Mouse (Mus musculus) cerebellum, adult 2 months (tissue): Measurements from ENCODE around the gene Atp8b3. TPM values are rescaled to one million over a fixed set of nuclear protein-coding genes. Genes with fewer than 3 reads are reported as not detected.

Source experiments
- DNase-seq, 2 experiments: peaks; one replicate each; pipeline ENCODE4 v3.0.0; 2021
- H3K27ac ChIP-seq: fragments of 200-500 bp; 2 replicates; pipeline ENCODE4 v1.5.1; 2012; ENCODE audit warnings: low read length, control low read depth, inconsistent platforms; ENCODE audit not compliant: insufficient read depth
- H3K27me3 ChIP-seq: fragments of 200-500 bp; 2 replicates; pipeline ENCODE4 v1.6.1; 2012; ENCODE audit warnings: inconsistent platforms, mild to moderate bottlenecking, low read length, moderate library complexity; ENCODE audit not compliant: control insufficient read depth, insufficient read depth
- H3K4me1 ChIP-seq: fragments of 200-500 bp; 2 replicates; pipeline ENCODE4 v1.6.1; 2011; ENCODE audit warnings: low read length; ENCODE audit not compliant: control insufficient read depth, insufficient read depth
- H3K4me3 ChIP-seq: fragments of 200-500 bp; replicated peaks from 2 replicates; pipeline ENCODE3; 2011; ENCODE audit warnings: mild to moderate bottlenecking, low read depth, low read length, control low read depth; ENCODE audit not compliant: insufficient read depth
- CTCF ChIP-seq: fragments of 200-500 bp; IDR thresholded peaks from 2 replicates; pipeline ENCODE4 v1.5.1; 2011; ENCODE audit warnings: low read depth, mild to moderate bottlenecking, control low read depth, low read length, moderate library complexity, borderline replicate concordance; ENCODE audit not compliant: insufficient read depth
- POLR2A ChIP-seq: fragments of 200-500 bp; IDR thresholded peaks from 2 replicates; pipeline ENCODE4 v1.6.1; 2011; ENCODE audit warnings: low read length, control low read depth, borderline replicate concordance; ENCODE audit not compliant: insufficient read depth
- WGBS: fragments of 180-500 bp; shearing (Covaris S2); methylation state at CpG from one replicate; pipeline ENCODE4 v1.1.7; 2018; 5-methylcytosine and 5-hydroxymethylcytosine counted together
- polyA plus RNA-seq: library from polyadenylated mRNA; depleted of rRNA; stranded (reverse); fragments of >200 nt; gene quantifications from 2 replicates; pipeline ENCODE4 v1.2.3, GENCODE M21; 2012; rRNA removed

Gene Atp8b3
- polyA plus RNA-seq: 0.30 and 0.52 TPM in 2 replicates

DNA sequence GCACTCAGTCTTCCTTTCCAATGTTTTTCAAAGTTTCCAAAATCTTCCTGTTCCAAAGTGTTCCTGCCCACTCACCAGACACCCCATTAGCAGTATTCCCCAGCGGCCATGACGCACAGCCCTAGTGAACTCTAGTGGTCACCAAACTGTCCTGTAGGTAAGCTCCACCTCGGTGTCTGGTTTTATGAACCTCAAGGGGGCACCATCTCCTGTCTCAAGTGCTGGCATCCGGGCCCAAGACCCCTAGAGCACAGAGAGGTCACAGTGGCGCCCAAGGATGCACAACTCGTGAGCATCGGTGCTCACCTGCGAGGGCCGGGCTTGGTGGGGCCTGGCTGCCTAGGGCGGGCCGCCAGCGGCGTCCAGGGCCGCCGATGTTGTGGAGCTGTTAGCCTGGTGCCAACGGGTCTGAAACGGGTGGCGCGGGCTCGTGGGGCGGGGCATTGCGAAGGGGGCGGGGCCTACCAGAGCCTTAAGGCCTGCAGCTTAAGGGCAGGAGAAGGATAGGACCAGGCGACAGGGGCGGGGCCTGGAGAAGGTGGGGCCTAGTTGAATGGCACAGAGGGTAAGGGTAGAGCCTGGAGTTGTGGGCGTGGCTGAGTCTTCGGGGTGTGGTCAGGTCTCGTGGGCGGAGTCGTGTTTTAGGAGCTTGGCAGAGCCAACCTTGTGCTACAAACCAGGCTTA lies at the start of gene Atp8b3:
TSS of gene Atp8b3 (minus strand) at position 415 of the 685 bp plus-strand sequence.
- Histone ChIP-seq H3K4me1 (no peaks in the 10 kb centered on the region), H3K4me3 (no peak within 1 kb of the TSS), H3K27ac (no peak within 1 kb of the TSS), H3K27me3 (no peaks in the 10 kb centered on the region)
- TF ChIP-seq CTCF (no peak), POLR2A (no peak)
- 5% methylated on average over 30 of the region's 30 CpGs for WGBS
- DNase-seq: peak in 1 of 2 experiments; percentile 29

DNA sequence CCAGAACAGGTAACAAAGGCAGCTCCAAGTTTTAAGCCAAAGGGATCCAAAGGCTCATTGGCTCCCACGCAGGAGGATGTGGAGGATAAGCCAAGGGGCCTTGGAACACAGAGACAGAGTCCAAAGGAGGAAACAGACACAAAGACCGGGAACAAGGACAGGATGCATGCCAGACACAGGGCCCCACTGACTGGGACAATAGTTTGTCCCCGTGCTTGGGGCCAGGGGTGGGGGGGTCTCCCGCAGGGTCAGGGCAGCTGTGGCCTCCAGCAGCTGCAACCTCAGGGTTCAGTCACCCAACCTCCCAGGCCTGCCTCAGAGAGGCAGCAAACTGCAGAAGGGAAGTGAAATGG lies 48.4 kb upstream of the Atp8b3 start:
- DNase-seq: no peak
- Histone ChIP-seq H3K4me1 (peaks cover 47% of the 10 kb centered on the region), H3K27ac (peak overlapping the region; percentile 2; the same call in 1 of the 2 replicates), H3K4me3 (no peak overlapping the region), H3K27me3 (no peaks in the 10 kb centered on the region)
- 17% methylated on average over 4 of the region's 4 CpGs for WGBS
- TF ChIP-seq CTCF: no peak
- no peak for TF ChIP-seq POLR2A

DNA sequence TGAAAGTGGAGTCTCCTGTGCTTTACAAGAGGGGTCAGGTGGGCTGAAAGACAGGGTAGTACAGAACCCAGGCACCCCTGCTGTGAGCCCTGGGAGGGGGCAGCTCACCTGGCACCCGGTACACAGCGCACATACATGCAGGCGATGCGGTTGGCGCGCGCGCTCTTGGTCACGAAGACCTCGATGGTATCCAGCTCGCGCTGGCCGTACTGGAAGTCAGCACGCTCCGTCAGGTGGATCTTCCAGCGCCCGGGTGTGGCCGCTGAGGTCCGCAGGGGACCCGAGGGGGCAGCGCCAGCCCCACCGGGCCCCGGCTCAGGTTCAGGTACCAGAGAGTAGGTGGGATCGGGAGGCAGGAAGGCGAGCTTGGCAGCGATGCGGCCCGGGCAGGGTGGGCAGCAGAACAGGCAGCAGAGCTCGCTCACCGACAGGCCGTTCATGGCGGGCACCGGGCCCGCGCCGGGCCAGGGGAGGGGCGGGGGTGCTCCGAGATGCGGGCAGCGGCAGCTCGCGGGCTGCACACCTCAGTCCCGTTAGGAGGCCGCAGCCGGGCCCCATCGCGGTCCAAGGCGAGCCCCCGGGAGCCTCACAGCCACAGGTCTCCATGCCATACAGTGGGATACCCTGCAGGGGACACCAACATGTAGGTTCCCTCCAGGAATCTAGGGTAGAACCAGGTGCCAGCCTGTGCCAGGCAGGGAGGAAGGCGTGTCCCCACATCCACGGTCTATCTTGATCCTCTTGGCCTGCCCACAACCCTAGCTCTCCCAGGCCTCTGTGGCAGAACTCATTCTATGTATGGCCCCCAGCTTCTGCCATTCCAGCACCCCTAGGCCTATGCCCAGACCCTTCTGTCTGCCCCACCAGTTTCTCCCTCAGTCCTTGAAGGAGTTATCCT lies 47.7 kb upstream of the Atp8b3 start:
- Histone ChIP-seq H3K4me1 (peaks cover 47% of the 10 kb centered on the region), H3K27ac (peak overlapping the region; percentile 2; the same call in 1 of the 2 replicates), H3K27me3 (no peaks in the 10 kb centered on the region), H3K4me3 (no peak overlapping the region)
- no peak for DNase-seq
- 90% methylated on average over 47 of the region's 51 CpGs for WGBS
- no peak for TF ChIP-seq CTCF
- no peak for TF ChIP-seq POLR2A

DNA sequence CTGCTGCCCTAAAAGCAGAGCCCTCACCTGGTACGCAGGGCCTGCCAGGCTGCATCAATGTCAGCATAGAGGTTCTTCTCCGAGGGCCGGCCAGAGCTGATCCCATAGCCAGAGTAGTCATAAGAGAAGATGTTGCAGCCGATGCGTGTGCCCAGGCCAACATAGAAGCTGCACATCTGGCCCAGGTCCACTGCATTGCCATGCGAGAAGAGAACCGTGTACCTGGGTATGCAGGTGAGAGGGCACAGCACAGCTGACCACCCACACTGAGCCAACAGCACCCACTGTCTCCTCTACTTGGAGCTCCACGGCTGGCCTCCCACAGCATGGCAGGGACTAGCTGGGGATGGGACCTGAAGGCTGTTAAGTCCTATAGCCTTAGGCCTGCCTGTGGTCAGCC lies 46.7 kb upstream of the Atp8b3 start:
- Histone ChIP-seq H3K4me3 (no peak overlapping the region), H3K27me3 (no peaks in the 10 kb centered on the region), H3K27ac (no peak overlapping the region), H3K4me1 (peaks cover 47% of the 10 kb centered on the region)
- 87% methylated on average over 8 of the region's 8 CpGs for WGBS
- TF ChIP-seq POLR2A: no peak
- TF ChIP-seq CTCF: no peak
- no peak for DNase-seq

DNA sequence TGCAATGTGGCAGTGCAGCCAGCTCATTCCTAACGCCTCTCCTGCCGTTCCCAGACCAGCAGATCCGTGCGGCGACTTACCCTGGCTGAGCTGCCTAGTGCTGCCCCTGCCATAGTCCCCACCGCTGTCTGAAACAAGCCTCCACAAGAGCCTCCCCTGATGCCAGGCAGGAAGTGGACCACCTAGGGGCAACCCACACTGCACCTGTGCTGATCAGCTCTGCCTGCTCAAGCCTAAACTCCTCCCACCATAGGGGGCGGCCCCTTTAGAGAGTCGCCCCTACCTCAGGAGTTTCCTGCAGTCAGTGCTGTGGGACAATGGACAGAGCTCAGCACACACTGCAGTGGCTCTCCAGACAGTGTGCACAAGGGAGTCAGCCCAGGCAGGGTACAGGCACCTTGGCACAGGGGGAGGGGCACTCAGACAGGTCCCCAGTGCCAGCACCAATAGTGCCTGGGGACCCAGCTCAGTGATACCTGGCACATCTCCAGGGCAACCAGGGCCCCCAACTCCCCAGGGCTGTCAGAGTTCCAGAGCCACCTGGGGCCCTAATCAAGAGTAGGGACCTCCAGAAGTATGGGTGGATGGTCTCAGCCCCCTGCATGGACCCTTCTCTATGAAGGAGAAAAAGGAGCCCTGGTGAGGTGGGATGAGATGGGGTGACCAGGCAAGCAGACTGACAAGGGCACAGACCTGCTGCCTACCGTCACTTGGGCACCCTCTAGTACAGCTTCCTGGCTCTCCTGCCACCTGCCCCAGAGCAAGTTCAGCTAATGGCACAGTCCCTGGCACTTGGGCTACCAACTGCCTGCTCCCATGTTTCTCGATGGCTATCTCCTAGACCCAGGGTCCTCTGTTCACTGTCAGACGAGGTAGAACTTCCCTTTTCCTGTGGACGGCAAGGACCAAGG lies 46.0 kb upstream of the Atp8b3 start:
- Histone ChIP-seq H3K27me3 (no peaks in the 10 kb centered on the region), H3K4me3 (no peak overlapping the region), H3K4me1 (peaks cover 47% of the 10 kb centered on the region), H3K27ac (0 out of 2 replicates have a peak overlapping the region, but pooled peaks have one; percentile 7)
- WGBS: 45% methylated on average over 12 of the region's 12 CpGs
- no peak for DNase-seq
- no peak for TF ChIP-seq POLR2A
- TF ChIP-seq CTCF: no peak

DNA sequence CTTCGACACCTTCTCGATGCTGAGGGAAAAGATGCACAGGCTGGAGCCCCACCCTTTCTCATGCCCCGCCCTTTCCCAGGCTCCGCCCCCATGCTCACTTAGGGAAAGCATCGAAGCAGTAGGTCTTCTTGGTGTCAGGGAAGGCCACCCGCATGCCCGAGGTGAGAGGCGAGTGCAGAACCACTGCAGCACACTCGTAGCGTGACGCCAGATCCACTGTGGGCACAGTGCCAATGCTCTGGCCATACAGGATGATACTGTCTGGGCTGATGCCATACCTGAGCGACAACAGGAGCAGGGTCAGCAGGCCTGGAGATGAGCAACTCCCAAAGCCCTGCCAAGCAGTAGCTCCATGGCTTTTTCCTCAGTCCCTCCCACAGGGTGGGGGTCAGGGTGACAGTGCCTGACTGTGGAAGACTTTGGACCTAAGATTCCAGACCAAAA lies 45.1 kb upstream of the Atp8b3 start:
- Histone ChIP-seq H3K27me3 (no peaks in the 10 kb centered on the region), H3K4me1 (peaks cover 44% of the 10 kb centered on the region), H3K4me3 (no peak overlapping the region), H3K27ac (no peak overlapping the region)
- 32% methylated on average over 12 of the region's 12 CpGs for WGBS
- TF ChIP-seq CTCF (no peak), POLR2A (no peak)
- peak; percentile 59 to 61 for DNase-seq

DNA sequence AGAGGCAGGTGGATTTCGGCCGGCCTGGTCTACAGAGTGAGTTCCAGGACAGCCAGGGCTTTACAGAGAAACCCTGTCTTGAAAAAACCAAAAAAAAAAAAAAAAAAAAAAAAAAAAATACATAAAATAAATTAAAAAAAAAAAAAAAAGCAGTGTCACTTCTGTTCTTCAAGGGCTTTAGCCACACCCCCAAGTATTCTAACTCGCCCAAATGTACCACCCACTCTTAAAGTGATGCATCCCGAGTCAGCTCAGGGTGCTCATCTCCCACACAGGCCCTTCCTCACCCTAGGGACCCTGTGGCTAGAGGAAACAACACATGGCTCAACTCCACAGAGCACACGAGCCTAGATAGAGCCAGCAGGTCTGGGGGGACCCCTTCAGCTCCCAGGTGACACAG lies 44.1 kb upstream of the Atp8b3 start:
- Histone ChIP-seq H3K4me1 (peaks cover 34% of the 10 kb centered on the region), H3K27me3 (no peaks in the 10 kb centered on the region), H3K27ac (no peak overlapping the region), H3K4me3 (no peak overlapping the region)
- DNase-seq: no peak
- no peak for TF ChIP-seq CTCF
- TF ChIP-seq POLR2A: no peak
- 78% methylated on average over 5 of the region's 5 CpGs for WGBS
